Mouse (Mus musculus) urinary bladder, postnatal 4 days (tissue): ENCODE measurements at regions not wholly inside any gene's neighbourhood (a gene's known extent, or its start where the extent isn't known, plus 50 kb on each side); places are given as distances from the start of the nearest gene placed in this dataset.

ENCODE experiments used
- DNase-seq, 2 experiments: peaks; one replicate each; pipeline ENCODE4 v3.0.0; 2021 to 2022; ENCODE audit warnings: low spot score in 2 of 2

DNA sequence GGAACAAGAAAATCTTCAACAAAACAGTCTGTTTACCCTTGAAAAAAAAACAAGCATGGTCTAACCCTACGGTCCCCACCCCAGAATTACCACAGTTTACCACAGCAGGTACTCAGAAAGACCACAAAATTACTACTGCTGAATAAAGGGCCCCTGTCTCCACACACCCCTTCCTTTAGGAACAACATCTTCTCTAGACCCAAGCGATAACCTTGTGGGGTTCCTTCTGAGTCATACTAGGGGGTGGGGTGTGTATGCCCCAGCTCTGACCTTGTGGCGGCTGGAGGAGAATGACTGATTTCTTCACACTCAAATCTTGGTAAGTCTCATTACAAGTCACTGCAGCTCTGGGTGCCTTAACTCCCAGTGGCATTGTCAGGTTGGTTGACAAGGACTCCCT lies 151.8 kb upstream of the Klf3 start:
- DNase-seq, result no peak

DNA sequence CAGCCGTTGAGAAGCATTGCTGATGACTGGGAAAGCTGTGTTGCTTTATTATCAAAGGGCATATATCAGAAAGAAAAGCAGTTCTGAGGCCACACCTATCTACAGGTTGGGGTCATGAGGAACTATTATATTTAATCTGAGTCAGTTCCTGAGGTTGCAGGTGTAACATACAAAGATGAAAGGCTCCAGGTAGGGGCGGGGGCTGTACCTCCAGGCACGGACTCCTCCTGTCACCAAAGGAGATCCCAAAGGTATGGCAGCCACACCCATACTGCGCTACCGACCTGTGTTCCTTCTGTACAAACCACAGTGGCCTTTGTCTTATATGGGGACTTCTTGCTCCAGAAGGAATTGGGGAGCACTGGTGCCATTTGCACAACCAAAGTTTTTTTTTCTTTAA lies 149.4 kb upstream of the Klf3 start:
- DNase-seq, result no peak

DNA sequence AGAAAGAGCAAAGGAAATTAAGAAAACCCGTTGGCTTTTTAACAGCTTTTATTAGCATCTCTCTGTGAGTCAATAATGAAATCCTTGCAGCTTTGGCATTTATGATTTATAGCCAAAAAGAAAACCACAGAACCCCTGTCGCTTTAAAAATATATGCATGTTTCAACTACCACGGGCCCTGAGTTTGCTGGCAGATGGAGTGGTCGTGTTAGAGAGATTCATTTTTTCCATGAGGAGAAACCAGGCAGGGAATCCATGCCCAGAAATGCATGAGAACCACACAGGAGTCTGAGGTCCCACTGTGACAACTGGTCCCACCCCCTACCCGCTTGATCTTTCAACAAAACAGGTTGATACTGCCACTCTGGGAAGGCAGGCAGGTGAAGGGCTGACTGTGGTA lies 147.9 kb upstream of the Klf3 start:
- no peak for DNase-seq

DNA sequence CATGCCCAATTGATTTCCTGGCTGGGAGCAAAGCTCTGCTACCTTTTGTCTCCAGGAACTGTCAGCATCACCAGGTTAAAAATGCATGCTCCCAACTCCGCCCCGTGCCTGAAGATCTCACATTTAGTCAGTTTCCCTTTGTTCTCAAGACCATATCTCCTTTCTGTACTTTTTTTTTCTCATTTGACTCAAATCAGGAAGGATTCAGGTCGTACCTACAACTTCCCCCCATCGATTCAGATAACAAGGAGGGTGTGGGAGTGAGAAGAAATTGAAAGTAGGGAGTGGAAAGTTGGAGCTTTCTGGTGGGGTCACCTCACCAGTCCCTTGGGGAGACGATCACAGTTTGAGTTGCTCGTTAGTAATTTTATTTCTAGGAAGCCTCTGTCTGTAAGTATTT lies 141.2 kb upstream of the Klf3 start:
- DNase-seq, result no peak

DNA sequence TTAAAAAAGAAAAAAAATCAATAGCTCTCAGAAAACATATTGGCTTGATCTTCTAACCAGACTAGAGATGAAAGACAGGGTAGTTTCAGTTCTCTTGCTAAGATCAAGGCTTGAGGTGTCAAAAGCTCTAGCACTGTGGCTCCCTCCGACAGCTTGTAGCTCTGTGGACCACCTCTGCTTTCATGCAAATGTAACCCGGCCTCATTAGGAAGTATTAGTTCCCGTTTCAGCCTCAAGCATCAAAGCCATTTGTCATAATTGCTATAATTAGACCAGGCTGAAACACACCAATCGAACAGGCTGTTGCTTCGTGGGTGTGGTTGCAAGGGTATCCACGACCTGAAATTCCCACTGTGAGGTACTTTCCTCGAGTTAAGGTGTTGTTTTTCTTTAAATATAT lies 140.7 kb upstream of the Klf3 start:
- no peak for DNase-seq

DNA sequence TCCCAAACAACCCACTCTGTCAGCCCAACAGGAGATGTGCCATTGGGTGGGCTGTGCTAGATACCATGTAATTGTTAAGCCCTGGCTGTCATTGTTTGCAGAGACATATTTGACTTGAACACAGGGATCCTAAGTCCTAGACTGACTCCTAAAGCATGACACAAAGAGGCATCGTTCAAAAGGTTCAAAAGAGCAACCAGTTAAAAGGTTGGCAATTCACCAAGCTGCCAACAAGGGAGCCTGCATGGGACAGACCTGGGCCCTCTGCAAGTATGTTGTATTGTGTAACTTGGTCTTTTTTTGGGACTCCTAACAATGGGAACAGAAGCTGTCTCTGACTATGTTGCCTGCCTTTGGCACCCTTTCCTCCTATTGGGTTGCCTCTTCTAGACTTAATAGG lies 139.4 kb upstream of the Klf3 start:
- DNase-seq, result no peak

DNA sequence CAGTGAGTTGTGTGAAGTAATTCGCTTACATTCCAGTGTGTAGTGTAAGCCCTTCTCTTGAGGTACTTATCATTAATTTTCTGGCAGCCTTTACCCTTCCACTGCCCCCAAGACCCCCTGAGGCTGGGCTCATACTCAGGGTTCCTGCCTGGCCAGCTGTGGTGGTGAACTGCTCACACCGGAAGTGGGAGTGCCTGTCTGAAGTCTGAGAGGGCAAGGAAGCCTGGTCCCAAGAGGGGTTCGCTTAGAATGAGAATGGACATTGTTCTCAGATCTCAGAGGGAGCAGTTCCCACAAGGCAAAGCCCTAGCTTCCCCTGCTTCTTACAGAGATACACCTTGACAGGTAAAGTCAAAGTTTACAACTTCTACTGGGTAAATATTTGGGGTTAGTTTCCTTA lies 138.1 kb upstream of the Klf3 start:
- no peak for DNase-seq

DNA sequence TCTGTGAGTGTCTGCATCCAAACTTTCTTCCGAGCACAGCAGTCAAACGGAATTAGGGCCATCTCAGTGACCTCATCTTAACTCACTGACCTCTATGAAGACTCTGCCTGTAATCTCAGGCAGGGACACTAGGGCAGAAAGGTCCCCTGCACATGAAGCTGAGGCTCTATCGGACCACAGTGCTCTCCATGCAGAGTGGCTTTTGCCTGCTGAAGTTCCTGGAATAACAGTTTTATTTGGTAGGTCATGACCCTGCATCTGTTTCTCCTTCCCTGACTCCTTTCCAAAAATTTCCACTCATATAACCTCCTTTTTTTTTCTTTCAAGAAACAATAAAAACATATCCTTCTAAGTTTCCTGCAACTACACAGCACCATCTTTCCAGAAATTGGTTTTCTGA lies 136.9 kb upstream of the Klf3 start:
- no peak for DNase-seq

DNA sequence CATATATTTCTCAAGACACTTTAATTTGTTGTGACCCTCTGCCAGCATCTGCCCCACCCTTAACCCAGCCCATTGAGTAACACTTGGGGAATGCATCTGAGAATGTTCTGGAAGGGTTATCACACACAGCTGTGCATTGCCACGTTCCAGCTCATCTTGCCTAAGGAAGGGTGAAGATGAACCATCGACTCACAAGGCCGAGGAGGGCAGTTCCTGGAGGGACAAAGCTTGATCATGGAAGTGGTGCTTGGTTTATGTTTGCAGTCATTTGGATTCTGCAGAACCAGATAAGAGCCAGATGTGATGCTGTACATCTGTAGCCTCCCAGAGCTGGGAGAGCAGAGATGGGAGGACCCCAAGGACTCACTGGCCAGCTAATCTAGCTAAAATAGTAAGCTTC lies 136.1 kb upstream of the Klf3 start:
- DNase-seq, result no peak

DNA sequence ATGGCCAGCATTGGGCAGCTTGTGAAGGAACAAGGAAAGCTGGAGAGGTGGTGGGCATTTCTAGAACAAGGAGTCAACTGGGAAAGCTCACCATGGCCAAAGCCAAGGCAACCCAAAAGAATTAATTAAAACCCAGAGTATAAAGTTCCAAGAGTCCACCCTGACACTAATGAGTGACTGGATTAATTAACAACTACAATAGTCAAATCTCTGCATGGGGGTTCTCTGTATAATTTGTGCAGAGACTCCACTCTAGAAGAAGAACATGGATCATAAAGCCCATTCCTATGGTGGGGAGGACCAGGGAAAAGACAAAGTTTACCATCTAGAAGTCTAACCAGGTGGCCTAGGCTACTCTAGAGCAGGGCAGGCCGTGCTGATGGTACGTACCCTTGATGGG lies 129.3 kb upstream of the Klf3 start:
- no peak for DNase-seq

DNA sequence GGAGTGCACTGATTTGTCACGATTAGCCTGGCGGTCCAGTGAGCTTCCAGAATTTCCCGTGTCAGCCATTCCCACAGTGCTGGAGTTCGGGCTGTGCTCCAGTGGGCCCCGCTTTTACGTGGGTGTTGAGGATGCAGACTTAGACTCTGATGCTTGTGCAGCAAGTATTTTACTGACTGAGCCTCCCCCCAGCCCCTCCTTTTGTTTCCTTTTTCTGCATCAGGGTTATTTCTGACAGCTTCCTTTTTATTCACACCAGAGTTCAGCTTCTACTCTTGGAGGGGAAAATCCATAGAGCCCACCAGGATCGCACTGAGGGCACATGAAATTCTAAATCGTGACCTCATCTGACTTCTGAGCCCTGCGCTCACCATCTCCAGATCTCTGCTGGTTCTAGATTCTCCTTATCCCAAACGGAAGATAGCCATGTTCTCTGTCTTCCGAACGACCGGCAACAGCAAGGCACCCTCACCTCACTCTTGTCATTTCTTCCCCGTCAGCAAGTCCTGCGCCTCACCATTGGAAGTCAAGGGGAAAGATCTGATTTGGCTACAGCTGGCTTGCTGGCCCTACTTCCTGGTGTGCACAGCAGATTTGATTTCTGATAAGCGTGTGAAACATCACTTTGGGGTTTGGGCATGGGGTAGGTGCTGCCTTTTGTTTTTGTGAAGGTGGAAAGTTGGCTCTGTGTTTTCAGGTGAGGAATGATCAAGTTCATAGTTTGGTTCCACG lies 126.8 kb upstream of the Klf3 start:
- no peak for DNase-seq

DNA sequence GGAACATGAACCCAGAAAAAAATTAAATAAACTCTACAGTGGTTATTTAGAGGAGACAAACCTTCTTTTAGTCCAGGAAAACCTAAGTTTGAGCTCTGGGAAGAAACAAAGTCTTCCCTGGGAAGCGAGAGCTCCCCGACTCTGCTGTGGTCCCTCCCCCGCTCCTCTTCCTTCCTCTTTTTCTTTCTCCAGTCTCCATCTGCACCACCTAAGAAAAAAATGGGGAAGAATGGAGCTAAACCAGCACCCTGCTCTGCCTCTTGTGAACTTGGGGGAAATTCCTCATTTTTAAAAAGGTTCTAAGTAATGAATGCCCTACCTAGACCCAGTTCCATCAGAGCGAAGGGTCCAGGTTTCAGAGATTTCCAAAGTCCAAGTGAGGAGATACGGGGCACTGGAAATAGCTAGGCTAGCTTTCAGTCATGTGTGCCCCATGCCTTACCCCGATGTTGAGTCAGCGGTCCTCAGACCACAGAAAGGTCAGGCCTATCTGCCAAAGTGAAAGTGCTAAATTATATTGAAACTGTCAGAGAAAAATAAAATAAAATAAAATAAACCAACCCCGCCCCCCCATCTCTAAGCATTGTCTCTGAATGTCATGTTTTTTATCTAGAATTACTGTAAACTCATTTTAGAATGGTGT lies 126.1 kb upstream of the Klf3 start:
- DNase-seq, result no peak

DNA sequence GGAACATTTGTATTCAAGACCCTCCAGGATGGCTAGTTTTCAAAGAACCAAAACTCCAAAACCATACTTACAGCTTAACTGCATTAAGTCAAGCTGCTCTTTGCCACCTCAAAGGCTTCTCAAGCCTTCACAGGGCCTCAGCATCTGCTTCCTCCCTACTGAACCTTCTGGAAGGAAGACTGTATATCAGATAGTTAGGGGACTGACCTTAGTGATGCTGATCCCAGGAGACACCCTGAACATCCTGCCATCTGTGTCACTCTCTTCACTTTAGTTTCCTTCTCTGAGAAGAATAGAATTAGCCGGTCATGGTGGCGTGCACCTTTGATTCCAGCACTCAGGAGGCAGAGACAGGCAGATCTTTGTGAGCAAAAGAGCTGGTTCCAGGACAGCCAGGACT lies 124.5 kb upstream of the Klf3 start:
- no peak for DNase-seq

DNA sequence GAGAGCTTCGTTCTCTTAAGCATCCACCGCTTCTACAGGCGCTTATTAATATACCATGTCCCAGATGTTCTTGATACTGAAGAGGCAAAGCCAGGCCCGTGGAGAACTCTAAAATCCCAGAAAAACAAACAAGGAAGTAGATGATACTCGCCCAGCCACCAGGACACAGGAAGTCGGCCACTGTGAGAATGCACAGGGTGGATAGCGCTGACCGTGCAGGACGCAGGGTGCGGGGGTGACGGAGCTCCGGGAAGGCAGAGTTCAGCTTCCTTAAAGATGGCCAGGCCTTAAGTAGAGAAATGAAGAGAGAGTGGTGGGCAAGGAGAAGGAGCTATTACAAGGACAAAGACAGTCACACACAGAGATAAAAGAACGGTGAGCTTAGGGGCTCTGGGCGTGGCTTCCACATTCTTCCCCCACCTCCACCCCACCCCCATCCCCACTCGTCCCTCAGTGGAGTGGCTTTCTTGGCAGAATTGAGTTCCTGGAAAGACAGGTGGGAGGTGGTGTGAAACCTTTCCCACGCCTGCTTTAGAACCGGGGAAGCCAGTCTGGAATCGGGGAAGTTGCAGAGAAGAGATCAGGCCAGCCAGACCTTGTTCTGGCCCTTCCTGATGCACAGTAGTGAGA lies 123.1 kb upstream of the Klf3 start:
- DNase-seq, result no peak

DNA sequence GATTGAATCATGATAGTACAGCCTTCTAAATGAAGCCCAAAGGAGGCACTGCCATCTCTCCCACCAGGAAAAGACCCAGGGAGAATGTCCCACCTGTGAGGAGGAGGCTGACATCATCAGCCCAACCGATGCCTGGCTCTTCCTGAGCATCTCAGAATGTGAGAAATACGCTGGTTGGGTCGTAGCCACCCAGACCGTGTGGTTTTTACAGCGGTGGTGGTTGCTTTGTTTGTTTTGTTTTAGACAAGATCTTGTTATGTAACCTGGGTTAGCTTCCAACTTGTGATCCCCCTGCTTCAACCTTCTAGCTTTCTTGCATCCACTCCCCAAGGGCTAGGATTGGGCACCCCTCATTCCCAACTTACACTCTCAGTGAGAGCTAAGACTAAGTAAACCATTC lies 122.0 kb upstream of the Klf3 start:
- DNase-seq, result no peak

DNA sequence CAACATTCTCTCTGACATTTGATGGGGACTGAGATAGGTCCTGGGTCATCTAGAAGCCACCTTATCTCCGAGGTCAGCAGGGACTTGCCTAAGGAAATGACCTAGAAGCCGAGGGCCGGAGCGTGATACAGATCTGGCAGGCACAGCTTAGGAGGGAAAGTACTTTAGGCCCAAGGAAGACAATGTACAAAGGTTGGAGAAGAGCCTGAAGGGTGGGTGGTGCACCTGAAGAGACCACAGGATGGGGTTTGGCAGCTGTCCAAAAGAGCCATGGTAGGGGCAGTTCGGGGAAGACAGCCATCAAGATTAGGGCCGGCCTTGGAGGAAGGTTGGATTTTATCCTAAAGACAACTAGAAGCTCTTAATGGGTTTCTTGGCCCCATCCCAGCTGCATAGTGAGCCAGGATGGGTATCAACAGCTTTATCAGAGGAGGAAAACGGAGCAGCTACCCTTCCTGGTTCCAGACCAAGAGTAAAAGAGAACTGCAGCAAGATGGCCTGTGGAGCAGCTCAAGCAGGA lies 120.8 kb upstream of the Klf3 start:
- DNase-seq, result no peak

DNA sequence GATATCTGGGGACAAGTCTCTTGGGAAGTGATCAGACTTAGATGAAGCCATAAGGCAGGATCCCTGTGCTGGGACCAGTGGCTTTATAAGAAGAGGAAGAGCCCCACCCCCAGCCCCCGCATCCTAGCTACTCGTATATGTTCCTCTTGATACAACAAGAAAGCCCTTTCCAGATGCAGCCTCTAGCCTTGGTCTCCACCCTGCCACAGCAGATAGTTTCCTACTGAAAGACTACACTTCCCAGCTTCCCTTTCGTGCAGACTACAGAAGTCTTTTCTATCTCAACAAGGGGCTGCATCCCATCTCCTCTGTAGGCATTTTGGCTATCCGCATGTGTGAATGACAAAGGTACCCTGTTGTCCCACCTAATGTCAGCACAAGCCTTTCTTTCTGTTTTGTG lies 119.8 kb upstream of the Klf3 start:
- no peak for DNase-seq

DNA sequence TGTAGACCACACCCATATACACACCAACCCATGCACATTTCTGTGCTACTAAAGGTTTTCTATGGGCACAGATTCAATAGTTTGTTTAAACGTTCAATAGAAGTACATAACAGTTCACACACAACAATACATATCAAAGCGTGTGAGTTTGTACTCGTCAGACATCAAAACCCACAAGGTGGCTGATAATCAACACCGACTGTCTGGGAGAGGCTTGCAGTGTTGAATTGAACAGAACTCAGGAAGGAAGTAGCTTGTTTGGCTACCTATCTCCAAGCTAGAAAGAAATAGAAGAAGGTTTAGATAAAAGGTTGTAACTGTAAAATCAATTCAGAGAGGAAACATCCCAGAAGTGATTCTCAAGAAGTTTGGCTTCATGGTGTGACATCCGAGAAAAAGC lies 118.9 kb upstream of the Klf3 start:
- no peak for DNase-seq

DNA sequence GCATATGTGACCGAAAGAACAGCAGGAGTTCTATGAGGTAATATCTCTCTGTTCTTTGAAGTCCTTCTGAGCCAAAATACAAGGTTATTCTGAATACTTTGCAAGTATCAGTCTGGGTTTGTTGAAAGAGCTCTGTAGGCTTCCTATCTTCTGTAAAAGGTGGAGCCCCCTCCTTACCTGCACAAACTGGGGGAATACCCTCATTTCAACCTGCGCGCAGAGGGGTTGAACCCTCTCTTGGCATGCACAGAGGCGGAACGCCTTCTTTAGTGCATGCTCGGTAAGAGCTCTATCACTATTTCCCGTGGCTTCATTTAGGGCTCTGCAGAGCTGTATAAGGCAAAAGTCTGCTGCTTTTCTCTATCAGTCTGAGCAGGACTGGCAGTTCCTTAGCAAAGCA lies 113.0 kb upstream of the Klf3 start:
- DNase-seq, result no peak

DNA sequence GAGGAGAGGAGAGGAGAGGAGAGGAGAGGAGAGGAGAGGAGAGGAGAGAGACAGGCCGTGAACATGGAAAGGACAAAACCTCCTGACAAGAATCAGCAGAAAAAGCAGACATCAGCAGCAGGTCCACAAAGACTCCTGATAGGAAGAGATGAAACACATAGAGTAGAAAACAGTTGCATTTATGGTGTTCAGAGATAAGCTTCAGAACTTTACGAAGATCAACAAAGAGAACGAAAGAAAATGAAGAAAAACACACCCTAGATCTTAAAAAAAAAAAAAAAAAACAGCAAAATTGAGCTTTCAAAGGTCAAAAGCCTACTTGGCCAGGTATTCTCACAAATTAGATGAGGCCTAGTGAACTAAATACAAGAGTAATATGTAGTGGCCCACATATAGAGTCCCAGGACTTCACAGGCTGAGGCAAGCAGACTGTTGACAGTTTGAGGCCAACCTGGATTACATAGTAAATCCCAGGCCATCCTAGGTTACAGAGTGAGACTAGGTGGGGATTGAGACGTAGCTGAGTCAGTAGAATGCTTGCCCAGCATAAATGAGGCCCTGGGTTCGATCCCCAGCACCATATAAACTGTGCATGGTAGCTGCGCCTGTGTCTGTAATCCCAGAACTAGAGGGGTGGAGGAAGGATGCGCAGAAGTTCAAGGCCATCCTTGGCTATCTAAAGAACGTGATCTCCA lies 111.6 kb upstream of the Klf3 start:
- no peak for DNase-seq

DNA sequence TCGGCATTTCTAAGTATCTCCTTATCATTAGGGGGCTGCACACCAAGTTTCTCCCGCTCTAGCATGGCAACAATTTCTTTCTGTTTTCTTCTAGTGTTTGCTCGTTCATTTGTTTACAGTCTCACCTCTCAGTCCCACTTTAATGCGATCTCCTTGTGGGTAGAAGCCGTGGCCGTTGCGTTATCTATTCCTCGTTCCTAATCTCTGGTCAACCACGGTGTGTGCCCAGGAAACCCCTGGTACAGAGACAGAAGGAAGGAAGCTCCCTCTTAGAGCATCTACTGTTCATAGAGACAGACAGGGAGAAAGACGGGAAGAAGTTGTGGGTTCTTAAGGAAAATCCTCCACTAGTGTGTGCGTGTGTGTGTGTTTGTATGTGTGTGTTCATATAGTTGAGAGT lies 110.9 kb upstream of the Klf3 start:
- DNase-seq, result no peak

DNA sequence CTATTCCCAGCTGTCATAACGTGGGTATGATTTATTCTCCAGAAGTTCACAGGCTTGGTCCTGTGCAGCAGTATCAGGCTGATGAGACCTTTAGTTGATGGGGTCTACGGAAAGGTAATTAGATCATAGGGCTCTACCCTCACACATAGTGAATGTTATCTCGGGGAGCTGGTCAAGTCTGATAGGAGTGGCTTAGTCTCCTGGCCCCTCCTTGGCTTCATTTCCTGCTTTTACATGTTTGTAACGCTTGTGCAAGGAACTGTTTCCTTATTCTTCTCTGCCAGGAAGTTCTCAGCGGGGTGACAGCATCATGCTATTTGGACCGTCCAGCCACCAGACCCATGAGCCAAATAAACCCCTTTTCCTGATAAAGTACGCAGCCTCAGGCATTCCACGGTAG lies 109.6 kb upstream of the Klf3 start:
- DNase-seq, result no peak

DNA sequence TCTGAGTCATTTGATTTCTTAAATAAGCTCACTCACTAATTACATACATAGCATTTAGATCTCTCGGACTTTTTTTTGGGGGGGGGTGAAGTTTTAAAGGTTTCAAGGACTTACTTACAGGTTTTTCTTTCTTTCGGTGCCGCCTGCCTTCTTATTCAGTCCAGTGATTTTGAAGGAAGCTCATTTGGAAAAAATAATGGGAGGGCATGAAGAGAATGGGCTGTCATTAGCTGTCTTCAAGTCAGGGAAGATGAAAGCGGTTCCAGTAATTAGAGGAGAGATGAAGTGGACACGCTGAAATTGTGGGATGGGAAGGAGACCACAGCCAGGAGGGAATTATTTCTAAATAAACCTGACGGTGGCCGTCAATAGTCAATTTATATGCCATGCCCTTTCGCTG lies 108.6 kb upstream of the Klf3 start:
- DNase-seq, result no peak
